Mouse (Mus musculus): ENCODE results near the gene Slc35e3. TPM values are rescaled to one million over a fixed set of nuclear protein-coding genes. Genes with fewer than 3 reads are reported as not detected.

The Slc35e3 gene
- polyA plus RNA-seq, 2 experiments: 1.3 to 1.7 TPM

DNA sequence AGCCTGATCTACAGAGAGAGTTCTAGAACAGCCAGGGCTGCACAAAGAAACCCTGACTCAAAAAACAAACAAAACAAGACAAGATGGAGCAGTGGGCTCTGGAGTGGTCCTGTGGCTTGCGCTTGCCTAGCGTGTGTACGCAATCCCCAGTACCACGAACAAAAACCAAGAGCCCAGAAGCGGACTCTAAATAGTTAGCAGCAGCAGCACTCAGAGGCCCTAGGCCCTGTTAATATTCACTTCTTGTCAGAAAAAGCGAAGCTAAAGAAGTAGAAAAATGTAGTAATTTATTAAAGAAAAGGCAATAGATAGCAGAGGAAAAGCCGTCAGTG, 8.4 kb upstream of the Slc35e3 start:
- ATAC-seq (ENCODE audit: insufficient read depth) (no peak), DNase-seq (ENCODE audit: low read depth in 3 of 3, low spot score in 3 of 3) (no peak)
- H3K27me3 ChIP-seq (ENCODE audit: control insufficient read depth, insufficient read depth, low read length): no peaks in the 10 kb centered on the region
- H3K4me3 ChIP-seq (ENCODE audit: insufficient read depth in 1 of 2, low read depth in 2 of 2, low read length in 2 of 2): no peak overlapping the region
- no peak overlapping the region for H3K9ac ChIP-seq (replicated peaks)
- no peaks in the 10 kb centered on the region for H3K9me3 ChIP-seq (ENCODE audit: control insufficient read depth, low read length)
- H3K4me2 ChIP-seq (ENCODE audit: low read depth): no peak overlapping the region
- no peaks in the 10 kb centered on the region for H3K4me1 ChIP-seq (replicated peaks; ENCODE audit: control insufficient read depth in 2 of 2, insufficient read depth in 2 of 2, low read length in 1 of 2)
- no peak overlapping the region for H3K27ac ChIP-seq
- WGBS (ENCODE audit: insufficient replicate concordance): 76% methylated on average over 7 of the region's 7 CpGs
- peaks cover 52% of the 10 kb centered on the region for H3K36me3 ChIP-seq (replicated peaks; ENCODE audit: control insufficient read depth, insufficient read depth, low read depth)
- TF ChIP-seq CTCF (IDR thresholded peaks at IDR 0.05; ENCODE audit: low read depth) (no peak), EP300 (IDR thresholded peaks at IDR 0.05; ENCODE audit: low read depth) (no peak)

DNA sequence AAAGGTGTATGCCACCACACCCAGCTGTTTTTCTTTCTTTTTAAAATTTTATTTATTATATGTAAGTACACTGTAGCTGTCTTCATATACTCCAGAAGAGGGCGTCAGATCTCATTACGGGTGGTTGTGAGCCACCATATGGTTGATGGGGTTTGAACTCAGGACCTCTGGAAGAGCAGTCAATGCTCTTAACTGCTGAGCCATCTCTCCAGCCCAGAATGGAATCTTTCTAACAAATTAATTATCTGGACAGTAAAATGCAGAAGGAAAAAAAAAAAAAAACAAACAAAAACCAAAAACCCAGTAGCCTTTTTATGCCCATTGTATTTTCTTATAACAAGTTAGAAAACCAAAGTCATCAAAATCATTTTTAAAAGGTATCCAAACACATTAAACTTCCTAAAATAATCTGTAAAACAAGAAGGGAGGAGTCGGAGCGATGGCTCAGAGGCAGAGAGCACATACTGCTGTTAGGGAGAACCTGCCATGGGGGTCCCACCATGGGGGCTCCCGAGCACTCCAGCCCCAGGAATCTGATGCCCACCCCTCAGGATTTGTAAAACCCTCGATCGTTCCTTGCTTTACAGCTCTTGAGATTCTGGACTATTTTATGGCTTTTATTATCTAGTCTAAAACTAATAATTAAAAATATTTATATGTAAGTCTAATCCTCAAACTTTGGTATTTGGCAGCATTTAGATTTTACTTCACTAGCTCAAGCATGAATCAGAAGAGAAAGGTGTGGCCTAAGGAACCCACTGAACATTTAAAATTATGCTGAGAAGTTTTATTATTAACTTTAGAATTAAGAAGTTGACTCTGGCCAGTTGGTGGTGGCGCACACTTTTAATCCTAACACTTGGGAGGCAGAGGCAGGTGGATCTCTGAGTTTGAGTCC, 7.8 kb upstream of the Slc35e3 start:
- Histone ChIP-seq H3K4me2 (ENCODE audit: low read depth) (no peak overlapping the region), H3K36me3 (replicated peaks; ENCODE audit: control insufficient read depth, insufficient read depth, low read depth) (peaks cover 47% of the 10 kb centered on the region), H3K27me3 (ENCODE audit: control insufficient read depth, insufficient read depth, low read length) (no peaks in the 10 kb centered on the region), H3K4me3 (ENCODE audit: insufficient read depth in 1 of 2, low read depth in 2 of 2, low read length in 2 of 2) (no peak overlapping the region), H3K9me3 (ENCODE audit: control insufficient read depth, low read length) (no peaks in the 10 kb centered on the region), H3K9ac (replicated peaks) (no peak overlapping the region), H3K27ac (no peak overlapping the region), H3K4me1 (replicated peaks; ENCODE audit: control insufficient read depth in 2 of 2, insufficient read depth in 2 of 2, low read length in 1 of 2) (no peaks in the 10 kb centered on the region)
- ATAC-seq (ENCODE audit: insufficient read depth): no peak
- 80% methylated on average over 8 of the region's 8 CpGs for WGBS (ENCODE audit: insufficient replicate concordance)
- DNase-seq (ENCODE audit: low read depth in 3 of 3, low spot score in 3 of 3): no peak
- TF ChIP-seq EP300 (IDR thresholded peaks at IDR 0.05; ENCODE audit: low read depth) (no peak), CTCF (IDR thresholded peaks at IDR 0.05; ENCODE audit: low read depth) (no peak)

DNA sequence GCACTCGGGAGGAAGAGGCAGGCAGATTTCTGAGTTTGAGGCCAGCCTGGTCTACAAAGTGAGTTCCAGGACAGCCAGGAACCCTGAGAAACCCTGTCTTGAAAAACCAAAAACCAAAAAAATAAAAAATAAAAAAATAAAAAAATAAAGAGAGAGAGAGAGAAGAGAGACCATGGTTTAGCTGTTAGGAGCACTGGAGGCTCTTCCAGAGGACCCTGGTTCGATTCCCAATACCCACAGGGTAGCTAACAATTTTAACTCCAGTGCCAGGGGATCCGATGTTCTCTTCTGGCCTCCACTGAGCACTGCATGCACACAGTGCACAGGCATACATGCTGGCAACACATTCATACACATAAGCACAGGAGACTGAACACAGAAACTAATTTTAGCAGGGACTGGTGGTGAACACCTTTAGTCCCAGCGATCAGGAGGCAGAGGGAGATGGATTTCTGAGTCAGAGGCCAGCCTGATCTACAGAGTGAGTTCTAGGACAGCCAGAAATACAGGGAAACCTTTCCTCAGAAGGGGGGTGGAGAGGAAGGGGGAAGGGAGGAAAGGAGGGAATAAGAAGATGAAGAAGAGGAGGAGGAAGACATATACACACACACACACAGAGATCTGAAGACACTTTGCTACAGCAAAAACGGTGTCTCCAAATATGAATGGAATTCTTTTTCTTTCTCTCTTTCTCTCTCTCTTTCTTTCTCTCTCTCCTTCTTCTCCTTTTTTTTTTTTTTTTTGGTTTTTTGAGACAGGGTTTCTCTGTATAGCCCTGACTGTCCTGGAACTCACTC, 6.9 kb upstream of the Slc35e3 start:
- 93% methylated on average over 5 of the region's 5 CpGs for WGBS (ENCODE audit: insufficient replicate concordance)
- ATAC-seq (ENCODE audit: insufficient read depth) (no peak), DNase-seq (ENCODE audit: low read depth in 3 of 3, low spot score in 3 of 3) (no peak)
- Histone ChIP-seq H3K4me2 (ENCODE audit: low read depth) (no peak overlapping the region), H3K9me3 (ENCODE audit: control insufficient read depth, low read length) (no peaks in the 10 kb centered on the region), H3K27me3 (ENCODE audit: control insufficient read depth, insufficient read depth, low read length) (no peaks in the 10 kb centered on the region), H3K36me3 (replicated peaks; ENCODE audit: control insufficient read depth, insufficient read depth, low read depth) (peaks cover 38% of the 10 kb centered on the region), H3K4me1 (replicated peaks; ENCODE audit: control insufficient read depth in 2 of 2, insufficient read depth in 2 of 2, low read length in 1 of 2) (no peaks in the 10 kb centered on the region; a peak in 1 of 4 replicates), H3K9ac (replicated peaks) (no peak overlapping the region), H3K27ac (no peak overlapping the region), H3K4me3 (ENCODE audit: insufficient read depth in 1 of 2, low read depth in 2 of 2, low read length in 2 of 2) (no peak overlapping the region)
- no peak for TF ChIP-seq CTCF (IDR thresholded peaks at IDR 0.05; ENCODE audit: low read depth)
- no peak for TF ChIP-seq EP300 (IDR thresholded peaks at IDR 0.05; ENCODE audit: low read depth)

DNA sequence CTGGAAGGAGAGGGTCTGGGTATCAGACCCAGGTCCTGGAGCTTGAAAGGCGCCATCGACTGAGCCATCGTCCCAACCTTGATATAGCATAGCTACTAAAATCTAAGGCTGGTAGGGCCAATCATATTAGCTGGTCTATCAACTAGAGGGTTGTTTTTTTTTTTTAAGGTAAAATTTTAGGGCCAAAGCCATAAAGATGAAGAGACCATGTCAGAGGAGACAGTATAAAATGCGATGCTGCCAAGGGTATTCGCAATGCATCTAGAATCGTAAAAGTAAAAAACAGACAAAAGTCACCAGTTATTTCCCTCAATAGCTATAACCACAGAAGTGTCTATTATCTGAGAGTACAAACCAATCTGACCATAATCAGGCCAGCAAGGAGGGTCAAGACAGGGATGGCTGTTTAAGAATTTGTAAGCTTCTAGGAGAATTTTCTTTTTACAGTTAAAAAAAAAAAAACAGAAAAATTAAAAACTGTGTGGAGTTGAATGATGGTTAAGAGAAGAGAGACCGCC, 6.2 kb upstream of the Slc35e3 start:
- Histone ChIP-seq H3K4me2 (ENCODE audit: low read depth) (no peak overlapping the region), H3K36me3 (replicated peaks; ENCODE audit: control insufficient read depth, insufficient read depth, low read depth) (peaks cover 32% of the 10 kb centered on the region), H3K9ac (replicated peaks) (no peak overlapping the region), H3K4me1 (replicated peaks; ENCODE audit: control insufficient read depth in 2 of 2, insufficient read depth in 2 of 2, low read length in 1 of 2) (peaks cover 0 to 2% of the 10 kb centered on the region in 2 experiments; a peak in 1 of 4 replicates), H3K9me3 (ENCODE audit: control insufficient read depth, low read length) (no peaks in the 10 kb centered on the region), H3K27ac (no peak overlapping the region), H3K27me3 (ENCODE audit: control insufficient read depth, insufficient read depth, low read length) (no peaks in the 10 kb centered on the region), H3K4me3 (ENCODE audit: insufficient read depth in 1 of 2, low read depth in 2 of 2, low read length in 2 of 2) (no peak overlapping the region)
- WGBS (ENCODE audit: insufficient replicate concordance): 91% methylated on average over 7 of the region's 7 CpGs
- ATAC-seq (ENCODE audit: insufficient read depth): no peak
- TF ChIP-seq EP300 (IDR thresholded peaks at IDR 0.05; ENCODE audit: low read depth) (no peak), CTCF (IDR thresholded peaks at IDR 0.05; ENCODE audit: low read depth) (no peak)
- DNase-seq (ENCODE audit: low read depth in 3 of 3, low spot score in 3 of 3): no peak

DNA sequence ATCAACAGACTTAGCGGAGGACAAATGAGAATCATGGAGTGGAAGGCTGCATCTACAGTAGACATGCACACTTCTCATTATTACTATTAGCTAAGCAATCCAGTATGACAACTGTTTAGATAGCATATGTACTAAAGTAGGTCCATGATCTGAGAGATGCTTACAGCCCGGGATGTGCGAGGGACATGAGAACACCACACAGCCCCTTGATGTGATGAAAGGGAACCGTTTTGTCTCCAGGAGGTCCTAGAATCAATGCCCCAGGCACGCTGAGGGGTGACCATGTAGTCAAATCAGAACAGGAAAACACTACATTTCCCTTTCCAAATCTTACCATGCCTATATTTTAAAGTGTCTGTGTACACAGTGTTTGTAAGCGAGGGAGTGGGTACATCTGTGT, 5.6 kb upstream of the Slc35e3 start:
- H3K4me3 ChIP-seq (ENCODE audit: insufficient read depth in 1 of 2, low read depth in 2 of 2, low read length in 2 of 2): no peak overlapping the region
- H3K4me1 ChIP-seq (replicated peaks; ENCODE audit: control insufficient read depth in 2 of 2, insufficient read depth in 2 of 2, low read length in 1 of 2): peaks cover under 1 to 2% of the 10 kb centered on the region in 2 experiments; a peak in 2 of 4 replicates
- no peak overlapping the region for H3K9ac ChIP-seq (replicated peaks)
- DNase-seq (ENCODE audit: low read depth in 3 of 3, low spot score in 3 of 3) (no peak), ATAC-seq (ENCODE audit: insufficient read depth) (no peak)
- no peak overlapping the region for H3K27ac ChIP-seq
- no peak overlapping the region for H3K4me2 ChIP-seq (ENCODE audit: low read depth)
- 96% methylated on average over 6 of the region's 6 CpGs for WGBS (ENCODE audit: insufficient replicate concordance)
- H3K9me3 ChIP-seq (ENCODE audit: control insufficient read depth, low read length): no peaks in the 10 kb centered on the region
- H3K27me3 ChIP-seq (ENCODE audit: control insufficient read depth, insufficient read depth, low read length): no peaks in the 10 kb centered on the region
- TF ChIP-seq EP300 (IDR thresholded peaks at IDR 0.05; ENCODE audit: low read depth): no peak
- no peak for TF ChIP-seq CTCF (IDR thresholded peaks at IDR 0.05; ENCODE audit: low read depth)
- peaks cover 25% of the 10 kb centered on the region for H3K36me3 ChIP-seq (replicated peaks; ENCODE audit: control insufficient read depth, insufficient read depth, low read depth)
